Mouse (Mus musculus): ENCODE measurements around the gene Elavl4.

- no peak for TF ChIP-seq EP300 (IDR thresholded peaks at IDR 0.05; ENCODE audit: low read depth)
- TF ChIP-seq CTCF (IDR thresholded peaks at IDR 0.05; ENCODE audit: low read depth): no peak
These were observed 153.1 kb downstream of the Elavl4 start for GRCm38 (mm10) chr4:110198600-110198999.
